Mouse (Mus musculus) 3134 (cell line): ENCODE results near the gene Ccdc188.

Source experiments
- DNase-seq: peaks from one replicate; pipeline ENCODE4 v3.0.0-alpha.2; 2011; ENCODE audit warnings: low spot score; ENCODE audit not compliant: insufficient read length; ENCODE audit errors: extremely low read depth

The Ccdc188 gene

DNA sequence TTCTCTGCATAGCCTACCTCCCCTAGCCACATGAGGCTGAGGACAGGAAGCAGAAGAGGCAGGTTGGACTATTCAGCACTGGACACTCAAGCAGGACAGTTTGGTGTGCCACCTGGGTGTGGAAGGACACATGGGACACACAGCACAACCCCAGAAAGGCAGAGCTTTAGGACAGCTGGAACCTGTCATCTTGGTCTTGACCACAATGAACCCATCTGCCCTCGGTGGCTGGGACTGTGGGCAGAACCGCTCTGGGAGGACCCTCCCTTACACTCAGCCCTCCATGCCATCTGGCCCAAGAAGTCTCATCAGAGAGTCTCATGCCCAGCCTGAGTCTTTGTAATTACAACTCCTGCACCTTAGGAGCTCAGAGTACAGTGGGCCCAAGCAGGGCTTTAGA, 17.6 kb upstream of the Ccdc188 start:
- no peak for DNase-seq

DNA sequence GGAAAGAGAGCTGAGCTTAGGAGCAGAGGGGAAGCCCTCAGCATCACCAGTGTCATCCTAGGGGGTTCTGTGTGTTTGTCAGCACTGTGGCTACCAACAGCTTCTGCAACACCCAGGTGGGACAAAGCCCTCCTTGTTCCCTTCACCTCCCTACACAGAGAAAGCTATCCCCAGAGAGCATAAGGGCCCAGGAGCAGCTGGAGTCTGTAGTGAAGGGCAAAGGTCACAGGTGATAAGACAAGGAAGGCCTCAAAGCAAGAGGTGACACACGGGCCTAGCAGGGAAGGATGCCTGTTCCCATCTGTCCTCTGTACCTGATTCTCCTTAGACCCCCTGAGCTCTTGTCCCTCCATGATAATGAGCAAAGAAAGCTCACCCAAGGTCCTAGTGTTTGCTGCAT, 16.1 kb upstream of the Ccdc188 start:
- DNase-seq = no peak

DNA sequence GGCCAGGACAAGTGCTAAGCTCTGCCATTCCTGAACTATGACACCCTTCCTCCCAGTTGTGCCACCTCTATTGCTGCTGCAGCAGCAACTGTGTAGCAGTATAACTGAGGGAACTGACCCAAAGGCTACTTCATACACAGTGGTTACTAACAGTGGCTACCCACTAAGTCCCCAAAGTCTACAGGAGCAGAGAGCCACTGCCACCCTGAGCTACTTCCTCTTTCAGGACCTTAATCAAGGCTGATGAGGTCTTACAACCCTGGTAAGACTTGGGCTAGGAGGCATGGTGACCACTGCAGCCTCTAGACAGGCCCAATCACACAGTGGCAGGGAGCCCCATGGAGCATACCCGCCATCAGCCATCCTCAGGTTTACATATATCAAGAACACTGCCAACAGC, 15.6 kb upstream of the Ccdc188 start:
- no peak for DNase-seq

DNA sequence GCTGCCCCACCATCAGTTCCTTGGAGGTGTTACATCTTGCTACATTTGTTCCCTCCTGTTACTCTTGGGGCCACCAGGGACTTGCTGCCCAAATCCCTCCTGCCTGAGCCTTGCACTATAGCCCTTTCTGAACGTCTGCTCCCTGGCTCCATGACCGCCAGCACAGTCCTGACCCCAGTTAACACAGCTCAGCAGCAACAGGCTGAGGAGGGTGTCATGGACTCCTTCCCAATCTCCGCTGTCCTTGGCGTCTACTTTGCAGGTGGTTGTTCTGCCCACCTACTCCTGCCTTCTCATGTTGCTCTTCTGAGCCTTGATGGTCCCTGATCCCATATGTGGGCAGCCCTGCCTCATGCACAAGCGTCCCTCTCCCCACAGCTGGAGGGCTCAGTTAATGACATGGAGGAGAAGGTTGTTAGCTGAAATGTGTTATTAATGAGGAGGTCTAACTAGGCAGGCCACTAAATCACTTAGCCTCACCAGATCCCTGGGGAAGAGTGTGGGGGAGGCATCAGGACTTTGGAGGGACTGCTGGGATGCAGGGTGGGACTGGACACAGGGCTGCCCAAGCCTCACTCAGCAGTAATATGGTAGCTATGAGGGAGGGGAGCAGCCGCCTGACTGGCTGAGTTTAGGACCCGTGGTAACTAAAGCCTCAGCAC, 14.1 kb upstream of the Ccdc188 start:
- no peak for DNase-seq

DNA sequence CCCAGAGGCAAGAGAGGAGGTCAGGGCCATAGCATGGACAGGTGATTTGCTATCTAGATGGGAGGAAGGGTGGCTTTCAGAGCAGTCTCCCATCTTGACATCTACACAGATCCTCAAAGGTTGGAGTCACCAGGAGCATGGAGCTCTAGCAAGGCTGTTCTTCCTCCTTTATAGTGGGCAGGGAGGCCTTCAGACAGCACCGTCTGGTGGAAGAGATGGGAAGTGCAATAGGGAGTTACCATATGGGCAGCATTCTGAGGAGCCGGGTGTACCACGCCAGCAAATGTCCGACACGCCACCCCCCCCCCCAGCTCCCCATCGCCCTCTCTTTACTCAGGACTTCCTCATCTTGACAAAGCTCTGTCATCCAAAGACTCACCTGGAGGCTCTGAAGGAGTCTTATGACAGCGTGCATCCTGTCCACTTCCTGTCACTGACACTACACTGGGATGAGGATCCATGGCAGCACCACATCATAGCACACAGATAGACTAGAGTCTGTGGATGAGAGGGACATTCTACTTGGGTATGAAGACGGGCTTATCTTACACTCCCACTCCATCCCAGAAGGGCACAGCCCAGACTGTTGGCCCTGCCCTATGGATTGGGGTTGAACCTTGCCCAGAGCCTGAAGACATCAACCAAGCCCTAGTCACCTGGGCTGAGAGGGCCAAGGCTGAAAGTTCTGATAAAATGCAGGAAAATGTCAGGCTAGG, 6.8 kb upstream of the Ccdc188 start:
- DNase-seq = no peak

DNA sequence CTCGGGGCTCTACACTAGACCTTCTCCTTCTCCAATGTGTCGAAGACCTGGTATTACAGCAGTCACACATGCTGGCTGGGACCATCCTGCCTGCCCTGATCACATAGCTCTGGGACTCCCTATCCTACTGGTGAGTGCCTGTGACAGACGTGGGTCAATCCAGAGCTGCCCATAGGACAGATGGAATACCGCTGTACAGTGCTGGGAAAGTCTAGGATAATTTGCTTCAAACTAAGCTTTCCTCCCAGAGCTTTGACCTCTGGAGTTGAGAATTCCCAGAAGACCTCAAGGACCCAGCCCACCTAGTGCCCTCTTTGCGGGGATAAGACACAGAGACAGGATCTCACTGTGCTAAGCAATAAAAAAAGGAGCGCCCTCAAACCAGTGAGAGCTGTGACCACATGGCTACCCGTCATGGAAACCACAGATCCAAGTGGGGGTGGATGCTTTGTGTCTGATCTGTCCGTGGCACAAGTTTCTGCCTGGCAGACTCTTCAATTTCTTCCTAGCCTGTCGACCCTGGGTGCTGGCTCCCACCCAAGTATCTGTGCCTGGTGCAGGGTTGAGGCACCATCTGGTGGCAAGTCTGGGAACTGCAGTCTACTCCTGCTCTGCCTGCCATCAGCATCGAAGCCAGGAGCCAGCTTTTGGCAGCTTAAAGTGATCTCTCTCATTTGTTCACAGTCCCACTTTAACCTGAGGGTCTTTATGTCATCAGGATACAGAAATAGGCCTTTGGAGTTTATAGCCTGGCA, 6.1 kb upstream of the Ccdc188 start:
- peak; percentile 61 for DNase-seq

DNA sequence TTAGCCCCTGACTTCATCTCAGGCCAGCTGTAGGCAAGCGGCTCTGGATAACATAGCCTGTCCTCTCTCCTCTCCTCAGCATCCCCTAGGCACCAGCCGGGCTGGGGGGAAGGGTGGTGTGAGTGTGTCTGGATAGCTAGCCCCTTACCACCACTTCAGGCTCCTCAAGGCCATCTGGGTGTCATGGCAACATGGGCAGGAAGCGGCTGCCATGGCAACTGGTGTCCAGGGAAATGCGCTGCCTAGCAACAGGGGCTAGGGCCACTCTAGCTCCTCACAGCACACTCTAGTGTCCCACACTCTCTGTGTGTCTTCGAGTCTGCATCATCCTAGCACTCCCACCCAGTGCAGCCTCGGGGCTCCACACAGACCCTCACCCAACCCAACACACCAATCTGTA, 4.0 kb upstream of the Ccdc188 start:
- DNase-seq = no peak

DNA sequence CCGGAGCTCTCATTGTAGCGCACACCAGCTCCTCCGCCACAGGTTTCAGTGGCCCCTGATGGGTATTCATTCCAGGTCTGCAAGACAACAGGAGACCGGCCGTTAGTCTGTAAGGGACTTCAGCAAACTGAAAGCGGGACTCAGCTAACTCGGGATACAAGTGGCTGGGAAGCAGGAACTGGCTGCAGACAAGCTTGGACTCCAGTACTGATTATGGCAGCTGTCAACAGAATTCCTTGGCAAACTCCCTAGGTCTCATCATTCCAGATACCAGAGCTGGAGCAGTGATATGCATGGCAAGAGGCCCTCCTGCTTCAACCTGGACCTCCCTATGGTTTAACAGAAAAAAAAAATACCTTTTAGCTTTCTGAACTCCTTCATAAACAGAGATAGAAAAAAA, 2.8 kb upstream of the Ccdc188 start:
- DNase-seq = no peak

DNA sequence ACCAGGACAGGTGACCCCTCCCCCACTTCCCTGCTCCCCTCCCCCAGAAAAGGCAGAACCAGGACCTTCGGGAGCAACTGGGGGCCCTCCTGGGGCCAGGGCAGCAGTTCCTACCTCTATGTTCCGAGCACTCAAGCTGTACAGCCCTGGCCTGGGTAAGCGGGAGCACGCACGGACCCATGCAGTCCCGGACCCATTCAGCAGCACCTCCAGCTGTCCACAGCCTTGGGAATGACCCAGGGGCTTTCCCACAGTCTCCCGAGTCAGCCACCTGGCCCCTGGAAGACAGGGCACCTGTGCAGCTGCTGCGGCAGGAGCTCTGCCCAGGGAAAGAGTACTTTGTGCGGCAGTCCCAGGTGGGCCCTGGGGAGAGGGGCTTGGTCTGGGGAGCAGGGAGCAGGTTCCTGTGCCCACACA, 909 bp downstream of the Ccdc188 start:
- DNase-seq = no peak

DNA sequence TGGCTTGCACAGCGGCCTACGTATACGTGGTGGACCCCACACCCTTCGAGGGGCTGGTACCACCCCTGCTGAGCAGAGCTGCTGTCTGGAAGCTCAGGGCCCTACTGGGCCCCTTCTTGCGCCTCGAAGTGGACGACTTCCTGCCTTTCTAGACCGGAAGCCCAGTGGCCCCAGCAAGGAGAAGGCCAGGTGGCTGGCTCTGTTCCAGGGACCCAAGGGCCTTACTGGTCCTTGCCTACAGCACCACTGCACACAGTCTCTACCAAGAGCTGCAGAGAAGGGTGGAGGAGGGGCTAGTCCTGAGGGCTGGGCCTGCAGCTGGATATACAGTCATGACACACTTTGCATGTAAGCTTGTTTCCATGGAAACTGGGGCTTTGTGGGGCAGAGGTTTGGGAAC, 2.3 kb downstream of the Ccdc188 start:
- DNase-seq = no peak

DNA sequence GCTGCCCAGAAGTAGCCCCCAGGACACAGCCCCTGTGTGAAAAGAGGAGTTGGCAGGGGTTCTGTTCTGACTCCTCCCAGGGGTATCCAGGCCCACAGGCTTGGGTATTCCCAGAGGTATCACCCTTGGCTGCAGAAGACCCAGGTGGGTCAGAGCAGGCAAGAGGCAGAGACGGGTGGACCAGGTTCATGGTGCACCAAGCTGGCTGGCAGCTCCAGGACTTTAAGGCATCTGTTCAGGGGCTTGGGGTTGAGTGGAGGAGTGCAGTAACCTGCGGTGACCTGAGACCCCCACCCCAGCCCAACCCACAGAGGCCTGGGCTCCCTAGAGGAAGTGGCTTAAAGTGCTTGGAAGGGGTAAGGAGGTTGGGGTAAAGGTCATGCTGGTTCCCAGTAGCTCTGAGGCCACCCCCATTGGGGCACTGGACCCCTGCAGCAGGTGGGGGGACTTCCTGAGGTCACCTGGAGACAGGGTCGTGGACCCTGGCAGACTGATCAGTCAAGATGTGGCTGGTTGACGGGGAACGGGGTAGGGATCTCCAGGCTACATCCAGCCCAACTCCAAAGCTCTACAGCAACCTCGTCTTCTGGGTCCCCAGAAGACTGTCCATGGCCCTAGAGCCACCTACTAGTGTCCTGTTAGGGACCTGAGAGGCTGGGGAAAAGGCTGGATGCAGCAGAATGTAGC, 3.3 kb downstream of the Ccdc188 start:
- no peak for DNase-seq

DNA sequence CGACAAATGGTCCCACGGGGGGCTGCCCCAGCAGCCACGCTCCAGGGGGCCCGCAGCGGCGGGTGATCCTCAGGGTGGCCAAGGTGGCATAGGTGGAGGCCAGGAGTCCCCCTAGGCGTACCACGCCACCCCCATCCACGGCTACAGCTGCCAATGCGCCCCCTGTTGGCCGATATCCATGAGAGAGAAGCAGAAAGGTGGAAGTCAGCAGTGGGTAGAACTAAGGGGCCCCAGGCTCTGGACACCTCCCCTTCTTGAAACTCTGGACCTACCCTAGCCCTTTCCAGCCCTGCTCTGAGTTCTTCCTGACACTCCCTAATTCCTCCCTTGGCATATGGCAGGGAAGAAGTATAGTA, 3.8 kb downstream of the Ccdc188 start:
- no peak for DNase-seq

DNA sequence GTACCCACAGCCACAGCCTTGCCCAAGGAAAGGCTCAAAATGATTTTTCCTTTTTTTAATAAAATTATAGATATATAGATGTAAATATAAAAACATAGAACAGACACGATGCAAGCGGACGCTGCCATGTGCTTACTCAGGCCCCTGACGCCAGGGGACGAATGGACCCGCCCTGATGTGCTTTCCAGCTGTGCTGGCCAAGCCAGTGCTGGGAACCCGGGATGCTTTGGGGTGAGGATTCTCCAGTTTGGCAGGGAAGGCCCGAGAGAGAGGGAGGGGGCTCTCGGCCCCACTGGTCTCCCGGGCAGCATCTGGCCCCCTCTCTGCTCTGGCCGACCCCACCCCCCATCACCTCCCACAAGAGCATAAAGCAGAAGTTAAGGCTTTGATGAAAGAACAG, 4.5 kb downstream of the Ccdc188 start:
- DNase-seq = no peak

DNA sequence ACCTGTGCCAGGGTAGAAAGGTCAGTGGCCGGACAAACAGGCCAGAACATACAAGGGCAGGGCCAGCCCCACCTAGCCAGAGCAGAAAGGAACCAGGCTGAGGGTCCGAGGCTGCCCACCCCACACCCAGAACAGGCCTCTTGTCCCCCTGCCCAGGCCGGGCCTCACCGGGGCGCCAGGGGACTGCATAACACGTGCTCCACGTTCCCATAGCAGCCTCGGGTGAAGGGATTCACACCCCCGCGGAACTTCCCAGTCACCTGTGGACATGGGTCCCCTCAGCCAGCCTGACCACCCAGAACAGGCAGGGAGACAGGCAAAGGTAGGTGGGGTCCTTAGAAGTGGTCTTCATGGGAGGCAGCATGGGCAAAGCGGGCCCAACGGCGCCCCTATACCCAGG, 9.5 kb downstream of the Ccdc188 start:
- no peak for DNase-seq

DNA sequence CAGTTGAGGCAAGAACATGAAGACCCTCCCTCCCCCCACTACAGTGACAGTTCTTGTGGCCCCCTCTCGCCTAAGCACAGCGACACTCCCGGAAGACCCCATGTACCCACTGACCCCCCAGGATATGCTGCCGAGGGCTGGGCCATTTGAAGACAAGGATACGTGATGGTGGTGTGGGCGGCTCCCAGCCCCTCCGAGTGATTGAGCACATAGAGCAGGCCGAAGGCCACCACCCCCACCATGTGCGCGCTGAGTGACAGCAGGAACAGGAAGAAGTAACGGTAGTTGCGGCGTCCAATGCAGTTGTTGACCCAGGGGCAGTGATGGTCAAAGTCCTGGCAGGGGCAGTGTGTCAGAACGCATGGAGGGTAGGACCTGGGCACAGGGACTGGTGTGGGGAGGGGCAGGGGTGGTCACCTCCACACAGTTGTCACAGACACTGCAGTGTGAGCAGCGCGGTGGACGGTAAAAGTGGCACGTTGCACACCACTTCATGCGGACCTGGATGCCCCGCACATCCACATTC, 10.3 kb downstream of the Ccdc188 start:
- DNase-seq = no peak

DNA sequence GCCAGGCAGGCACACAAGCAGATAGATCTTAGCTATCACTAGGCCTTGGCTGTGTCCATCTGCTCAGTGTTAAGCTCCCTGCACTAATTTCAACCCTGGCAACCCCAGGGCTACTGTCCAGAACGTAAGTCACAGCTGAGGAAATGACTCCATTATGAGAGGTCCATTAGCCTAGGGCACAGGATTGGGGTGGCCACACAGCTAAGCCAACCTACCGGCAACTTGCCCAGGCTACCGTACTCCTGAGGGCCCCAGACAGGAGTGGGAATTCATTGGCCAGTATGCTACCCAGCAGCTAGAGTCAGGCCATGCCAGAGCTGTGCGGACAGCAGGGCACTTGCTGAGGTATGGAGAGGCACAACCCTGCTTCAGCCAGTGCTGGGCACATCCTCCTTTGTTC, 11.2 kb downstream of the Ccdc188 start:
- DNase-seq = no peak

DNA sequence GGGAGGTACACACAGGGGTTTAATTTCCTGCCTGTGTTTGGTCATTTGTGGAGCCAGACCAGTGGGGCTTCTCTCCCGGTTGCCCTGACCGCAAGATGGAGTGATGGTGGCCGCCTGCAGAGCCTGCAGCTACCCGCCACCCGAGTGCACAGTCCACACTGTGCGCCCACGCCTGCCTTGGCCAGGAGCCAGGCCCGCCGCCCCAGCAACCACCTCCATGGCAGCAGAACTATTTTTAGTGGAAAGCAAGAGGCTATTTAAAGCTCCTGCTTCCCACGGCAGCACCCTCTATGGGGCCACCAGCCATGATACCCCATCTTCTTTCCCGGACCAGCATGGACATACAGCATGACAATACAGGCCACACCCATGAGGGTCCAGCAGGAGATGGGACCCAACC, 11.9 kb downstream of the Ccdc188 start:
- no peak for DNase-seq

DNA sequence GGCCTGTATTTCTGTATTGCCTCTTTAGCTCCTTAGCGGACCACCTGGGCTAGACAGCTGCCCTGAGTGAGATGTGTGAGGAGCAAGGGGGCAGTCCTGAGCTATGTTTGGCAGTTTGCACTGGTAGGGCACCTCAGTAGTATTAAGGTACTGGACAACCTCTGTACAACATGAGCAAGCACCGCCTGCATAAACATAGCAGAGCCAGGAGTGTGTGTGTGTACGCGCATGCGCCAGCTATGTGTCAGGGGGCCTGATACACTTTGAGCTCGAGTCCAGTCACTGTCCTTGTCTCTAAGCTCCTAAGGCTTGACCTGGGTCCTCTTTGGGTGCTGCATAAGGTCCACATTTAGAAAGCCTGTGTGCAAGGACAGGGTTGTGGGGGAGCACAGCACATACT, 12.9 kb downstream of the Ccdc188 start:
- no peak for DNase-seq

DNA sequence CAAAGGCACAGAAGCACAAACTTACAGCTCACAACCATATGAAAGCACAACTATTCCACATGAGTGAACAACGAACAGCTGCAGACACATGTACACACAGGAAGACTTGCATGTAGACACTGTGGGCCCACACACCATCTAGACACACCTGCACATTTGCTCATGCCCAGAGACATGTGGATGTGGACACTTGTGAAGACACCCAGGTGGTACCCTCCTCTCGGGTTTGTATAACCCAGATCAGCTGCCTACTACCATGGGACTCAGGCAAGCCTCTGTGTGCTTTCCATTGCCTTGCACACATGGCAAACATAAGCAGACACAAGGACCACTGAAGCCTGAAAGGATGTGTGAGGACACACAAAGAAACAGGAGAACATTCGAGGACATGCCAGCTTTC, 13.4 kb downstream of the Ccdc188 start:
- no peak for DNase-seq

DNA sequence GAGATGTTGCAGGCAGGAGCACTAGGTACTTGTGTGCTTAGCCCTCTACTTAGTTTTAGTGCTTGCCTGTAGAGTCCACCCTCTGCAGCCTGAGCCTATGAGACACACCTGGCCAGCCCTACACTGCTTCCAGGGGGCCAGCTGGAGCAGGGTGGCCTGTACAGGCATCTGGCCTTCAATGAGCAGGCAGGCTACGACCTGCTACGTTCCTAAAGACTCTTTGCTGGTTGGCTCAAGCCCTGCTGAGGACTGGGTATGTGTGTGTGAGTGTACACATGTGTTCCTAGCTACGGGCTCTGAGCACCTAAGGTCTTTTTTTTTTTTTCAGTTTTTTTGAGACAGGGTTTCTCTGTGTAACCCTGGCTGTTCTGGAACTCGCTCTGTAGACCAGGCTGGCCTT, 13.8 kb downstream of the Ccdc188 start:
- DNase-seq = no peak

DNA sequence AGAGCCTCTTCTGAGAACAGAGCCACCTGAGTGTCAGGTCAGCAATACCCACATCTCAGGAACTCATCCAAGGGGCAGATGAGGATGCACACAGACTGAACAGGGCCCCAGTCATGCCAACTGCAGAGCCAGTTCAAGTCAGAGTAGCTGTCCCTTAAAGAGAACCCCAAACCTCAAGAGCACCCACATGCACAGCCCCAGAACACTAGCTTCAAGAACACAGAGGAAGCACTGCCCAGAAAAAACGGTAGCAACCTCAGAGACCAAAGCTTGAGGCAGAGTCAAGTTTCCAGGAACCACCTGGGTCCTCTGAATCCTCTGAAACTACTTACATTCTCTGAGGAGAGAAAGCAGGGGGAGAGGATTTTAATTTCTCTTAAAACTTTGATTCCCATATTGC, 15.8 kb downstream of the Ccdc188 start:
- DNase-seq = no peak
